ENCODE assay signal across 8 mouse cellular contexts in the genomic region with DNA sequence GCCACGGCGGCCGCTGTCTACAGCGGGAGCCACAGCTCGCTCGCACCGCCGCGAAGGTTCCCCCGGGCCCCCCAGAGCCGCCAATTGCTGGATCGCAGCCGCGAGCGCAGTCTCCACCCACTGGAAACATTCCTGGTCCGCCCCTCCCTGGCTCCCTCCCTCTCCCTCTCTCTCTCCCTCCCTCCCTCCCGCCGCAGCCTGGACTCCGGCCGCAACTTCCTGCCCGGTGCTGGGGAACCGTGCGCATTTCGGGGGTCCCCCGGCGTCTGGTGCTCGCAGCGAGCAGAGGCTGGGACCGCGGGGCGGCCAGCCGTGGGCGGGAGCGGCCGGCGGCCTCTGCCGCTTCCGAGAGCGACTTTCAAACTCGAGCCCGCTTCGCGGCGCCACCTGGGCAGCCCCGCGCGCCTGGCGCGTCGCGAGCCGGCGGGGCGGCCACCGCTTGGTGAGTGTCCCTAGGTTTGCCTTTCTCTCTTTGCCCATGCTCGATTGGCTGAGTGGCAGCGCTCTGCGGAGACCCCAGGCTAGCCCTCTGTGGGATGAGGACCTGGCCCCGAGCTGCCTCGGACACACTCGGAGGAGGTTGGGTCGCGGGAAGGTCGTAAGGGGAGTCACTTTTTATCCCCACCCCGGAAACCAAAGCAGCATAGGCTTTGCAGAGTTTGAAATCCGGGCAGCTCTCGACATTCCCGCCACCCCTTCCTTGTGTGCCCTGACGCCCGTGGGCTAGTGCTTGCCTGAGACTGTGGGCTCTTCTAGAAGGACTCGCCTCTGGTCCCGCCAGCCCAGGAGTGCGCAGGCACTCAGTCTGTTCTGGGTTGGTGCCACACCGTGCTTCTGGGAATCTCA. TPM values are rescaled to one million over a fixed set of nuclear protein-coding genes. Genes with fewer than 3 reads are reported as not detected.
DNase-seq lines count a peak whose midpoint lies in the region; ATAC-seq and TF ChIP-seq lines count a peak whose summit lies in the region.

No protein-coding gene starts in this region.

- H3K4me2 ChIP-seq in liver, postnatal 0 days (ENCODE audit: low read depth, low read length), result peak overlapping the region; percentile 89
- peak overlapping the region; percentile 97 for H3K4me2 ChIP-seq in neural tube, embryonic 12.5 days (replicated peaks)

- peak; percentile 85 for ATAC-seq in liver, postnatal 0 days
- ATAC-seq in neural tube, embryonic 12.5 days (ENCODE audit: low FRiP score, low read depth), result peak; percentile 71

- H3K36me3 ChIP-seq in liver, postnatal 0 days (replicated peaks; ENCODE audit: insufficient read depth, low read length), result no peaks in the 10 kb centered on the region
- H3K36me3 ChIP-seq in neural tube, embryonic 12.5 days, result no peaks in the 10 kb centered on the region

- peaks cover 49% of the 10 kb centered on the region for H3K4me1 ChIP-seq in liver, postnatal 0 days (ENCODE audit: insufficient read depth)
- H3K4me1 ChIP-seq in neural tube, embryonic 12.5 days, result peaks cover 14% of the 10 kb centered on the region

- H3K4me3 ChIP-seq in liver, postnatal 0 days (ENCODE audit: low read depth, low read length), result peak overlapping the region; percentile 77
- peak overlapping the region; percentile 59 for H3K4me3 ChIP-seq in neural tube, embryonic 12.5 days

- 1% methylated on average over 66 of the region's 74 CpGs for WGBS in liver, postnatal 0 days (ENCODE audit: insufficient replicate concordance)
- WGBS in neural tube, embryonic 12.5 days, result under 1% methylated on average over 74 of the region's 74 CpGs

- H3K9me3 ChIP-seq in liver, postnatal 0 days (ENCODE audit: low read length), result no peaks in the 10 kb centered on the region
- no peaks in the 10 kb centered on the region for H3K9me3 ChIP-seq in neural tube, embryonic 12.5 days

- H3K27ac ChIP-seq in liver, postnatal 0 days (ENCODE audit: low read depth), result peak overlapping the region; percentile 97
- no peak overlapping the region for H3K27ac ChIP-seq in neural tube, embryonic 12.5 days

- peak overlapping the region; percentile 83 for H3K9ac ChIP-seq in liver, postnatal 0 days (replicated peaks)
- peak overlapping the region; percentile 56 for H3K9ac ChIP-seq in neural tube, embryonic 12.5 days

- H3K27me3 ChIP-seq in liver, postnatal 0 days (ENCODE audit: insufficient read depth, low read length), result peaks cover 23% of the 10 kb centered on the region
- peaks cover 59% of the 10 kb centered on the region for H3K27me3 ChIP-seq in neural tube, embryonic 12.5 days (replicated peaks)

- DNase-seq in left cerebral cortex, adult 18-20 months (ENCODE audit: low spot score in 2 of 2), result peak; percentile 35 to 44
- DNase-seq in left cerebral cortex, adult 8-10 months (ENCODE audit: low spot score in 2 of 2), result no peak
- peak; percentile 84 for DNase-seq in embryo, embryonic 11 days
- peak; percentile 79 to 81 for DNase-seq in heart, adult 9 months (ENCODE audit: low spot score in 2 of 2)
- DNase-seq in kidney, adult 8-10 months, result peak; percentile 42 to 96
- peak; percentile 89 for DNase-seq in liver, postnatal 0 days
- DNase-seq in thymus, adult 18-20 months, result peak; percentile 38 to 48

- TF ChIP-seq EP300 in liver, postnatal 0 days (IDR thresholded peaks at IDR 0.05; ENCODE audit: low read depth), result no peak

- TF ChIP-seq CTCF in liver, postnatal 0 days (IDR thresholded peaks at IDR 0.05; ENCODE audit: low read depth), result no peak

RNA-seq across cellular contexts. Expression of a gene that starts 2.9 kb away (rescaled TPM):
- 10 to 100 TPM; 12.6 to 14.5 TPM for total RNA-seq in left cerebral cortex, adult 18-20 months (2021)
- 10 to 100 TPM; 16.2 to 20.2 (median 19.1) TPM for total RNA-seq in left cerebral cortex, adult 8-10 months (2022)
- polyA plus RNA-seq in liver, postnatal 0 days (2015; fragmentation: Nextera tagmentation; extraction: Ambion mirVana), result 3.3 and 3.7 TPM in 2 replicates
- polyA plus RNA-seq in neural tube, embryonic 12.5 days (2016; fragmentation: Nextera tagmentation; extraction: Ambion mirVana), result 1.9 and 2.0 TPM in 2 replicates

Comparison
In these comparisons a context has a peak if more than half of its experiments do, and no peak if none do; other contexts are left out.
1. DNase-seq: peak in left cerebral cortex, adult 18-20 months (2 of 2), embryo, embryonic 11 days (single experiment), heart, adult 9 months (2 of 2), kidney, adult 8-10 months (2 of 2), liver, postnatal 0 days (single experiment) and thymus, adult 18-20 months (2 of 2); none in left cerebral cortex, adult 8-10 months (0 of 2).